Mouse (Mus musculus) urinary bladder, adult 2 months (tissue): ENCODE results near the gene Sorcs2. TPM values are rescaled to one million over a fixed set of nuclear protein-coding genes. Genes with fewer than 3 reads are reported as not detected.

Source experiments
- DNase-seq: peaks from one replicate; pipeline ENCODE4 v3.0.0; 2022; ENCODE audit warnings: low spot score
- polyA plus RNA-seq: library from polyadenylated mRNA; depleted of rRNA; stranded (reverse); fragments of >200 nt; gene quantifications from 2 replicates; pipeline ENCODE4 v1.2.3, GENCODE M21; 2012

Sorcs2 gene
- polyA plus RNA-seq, 1 experiment, result 15.8 TPM

- no peak for DNase-seq
These were observed 39.8 kb downstream of the Sorcs2 start for GRCm38 (mm10) chr5:36358161-36358560.

- no peak for DNase-seq
These were observed 41.3 kb downstream of the Sorcs2 start for GRCm38 (mm10) chr5:36356659-36357058.

- DNase-seq, result no peak
These were observed 42.3 kb downstream of the Sorcs2 start for GRCm38 (mm10) chr5:36355683-36356082.

- no peak for DNase-seq
These were observed 44.3 kb downstream of the Sorcs2 start for GRCm38 (mm10) chr5:36353679-36354078.

GRCm38 (mm10) chr5:36353194-36353593 lies 44.7 kb downstream of the Sorcs2 start:
- no peak for DNase-seq

GRCm38 (mm10) chr5:36346698-36347097 lies 51.2 kb downstream of the Sorcs2 start:
- no peak for DNase-seq

- DNase-seq, result no peak
These were observed 58.7 kb downstream of the Sorcs2 start for GRCm38 (mm10) chr5:36339283-36339682.

- DNase-seq, result no peak
These were observed 61.7 kb downstream of the Sorcs2 start for GRCm38 (mm10) chr5:36336252-36336651.

GRCm38 (mm10) chr5:36335661-36336060 lies 62.3 kb downstream of the Sorcs2 start:
- no peak for DNase-seq

GRCm38 (mm10) chr5:36334227-36334626 lies 63.7 kb downstream of the Sorcs2 start:
- no peak for DNase-seq

- DNase-seq, result no peak
These were observed 67.3 kb downstream of the Sorcs2 start for GRCm38 (mm10) chr5:36330472-36331155.

GRCm38 (mm10) chr5:36326057-36327010 lies 71.6 kb downstream of the Sorcs2 start:
- no peak for DNase-seq

- DNase-seq, result no peak
These were observed 73.8 kb downstream of the Sorcs2 start for GRCm38 (mm10) chr5:36324140-36324572.

GRCm38 (mm10) chr5:36323526-36323925 lies 74.4 kb downstream of the Sorcs2 start:
- DNase-seq, result peak; percentile 81

GRCm38 (mm10) chr5:36321581-36321980 lies 76.4 kb downstream of the Sorcs2 start:
- DNase-seq, result no peak

- no peak for DNase-seq
These were observed 77.3 kb downstream of the Sorcs2 start for GRCm38 (mm10) chr5:36320667-36321066.

GRCm38 (mm10) chr5:36317641-36318368 lies 80.1 kb downstream of the Sorcs2 start:
- no peak for DNase-seq

- no peak for DNase-seq
These were observed 82.8 kb downstream of the Sorcs2 start for GRCm38 (mm10) chr5:36315106-36315505.

- DNase-seq, result no peak
These were observed 84.4 kb downstream of the Sorcs2 start for GRCm38 (mm10) chr5:36313353-36314079.

- no peak for DNase-seq
These were observed 85.0 kb downstream of the Sorcs2 start for GRCm38 (mm10) chr5:36312926-36313325.

GRCm38 (mm10) chr5:36304299-36304980 lies 93.5 kb downstream of the Sorcs2 start:
- DNase-seq, result no peak
